Mouse (Mus musculus): ENCODE data around the gene 2310061I04Rik. TPM values are rescaled to one million over a fixed set of nuclear protein-coding genes. Genes with fewer than 3 reads are reported as not detected.

Gene 2310061I04Rik
- total RNA-seq (2023), result 10 to 100 TPM; 12.3 to 12.7 TPM

GRCm38 (mm10) chr17:35896781-35897643 is at the start of gene 2310061I04Rik:
Gene 2310061I04Rik (minus strand): TSS chr17:35897431.

GRCm38 (mm10) chr17:35916297-35917142 is 19.3 kb upstream of the 2310061I04Rik start, which contains the start of the genes Mrps18b and Ppp1r10:
Gene Mrps18b (minus strand): TSS chr17:35916389.
Gene Ppp1r10 (plus strand): TSS chr17:35916434.

GRCm38 (mm10) chr17:35909919-35910369 is 12.7 kb upstream of the 2310061I04Rik start, which contains the start of gene Atat1:
Gene Atat1 (minus strand): TSS chr17:35910075.

GRCm38 (mm10) chr17:35879245-35880057 is 17.8 kb downstream of the 2310061I04Rik start, which contains the start of gene Dhx16:
Gene Dhx16 (plus strand): TSS chr17:35879819.

GRCm38 (mm10) chr17:35865481-35866280 is 31.6 kb downstream of the 2310061I04Rik start, which contains the start of gene Ppp1r18:
Gene Ppp1r18 (plus strand): TSS chr17:35865593.

GRCm38 (mm10) chr17:35861198-35861857 is 35.9 kb downstream of the 2310061I04Rik start, which contains the start of gene Nrm:
Gene Nrm (plus strand): TSS chr17:35861318.

Other genes with a start within 250 kb of the 2310061I04Rik start
- gene Vars2, start 229.8 kb downstream of the 2310061I04Rik start, total RNA-seq (2023), result 10 to 100 TPM; 11.3 to 12.6 TPM
- gene Gtf2h4, start 223.7 kb downstream of the 2310061I04Rik start, total RNA-seq (2023), result 10 to 100 TPM; 13.9 to 14.0 TPM
- gene Ddr1, start 192.8 kb downstream of the 2310061I04Rik start, total RNA-seq (2023), result under 1 TPM; 0.18 to 0.51 TPM
- 100 to 1,000 TPM; 101 to 116 TPM for gene Ier3, start 75.7 kb downstream of the 2310061I04Rik start, total RNA-seq (2023)
- 100 to 1,000 TPM; 163 to 179 TPM for gene Flot1, start 74.2 kb downstream of the 2310061I04Rik start, total RNA-seq (2023)
- gene Tubb5, start 59.1 kb downstream of the 2310061I04Rik start, total RNA-seq (2023), result 100 to 1,000 TPM; 489 to 531 TPM
- 10 to 100 TPM; 37.2 to 40.1 TPM for gene Mdc1, start 55.9 kb downstream of the 2310061I04Rik start, total RNA-seq (2023)
- 10 to 100 TPM; 41.2 to 45.3 TPM for gene Nrm, start 36.1 kb downstream of the 2310061I04Rik start, total RNA-seq (2023)
- gene Ppp1r18, start 31.8 kb downstream of the 2310061I04Rik start, total RNA-seq (2023), result 100 to 1,000 TPM; 261 to 289 TPM
- 10 to 100 TPM; 66.1 to 74.8 TPM for gene Dhx16, start 17.6 kb downstream of the 2310061I04Rik start, total RNA-seq (2023)
- gene Atat1, start 12.6 kb upstream of the 2310061I04Rik start, total RNA-seq (2023), result 10 to 100 TPM; 13.7 to 14.9 TPM
- gene Mrps18b, start 19.0 kb upstream of the 2310061I04Rik start, total RNA-seq (2023), result 10 to 100 TPM; 16.8 to 20.6 TPM
- 100 to 1,000 TPM; 215 to 217 TPM for gene Ppp1r10, start 19.0 kb upstream of the 2310061I04Rik start, total RNA-seq (2023)
- gene Abcf1, start 72.3 kb upstream of the 2310061I04Rik start, total RNA-seq (2023), result 10 to 100 TPM; 62.8 to 64.8 TPM
- gene Gnl1, start 82.4 kb upstream of the 2310061I04Rik start, total RNA-seq (2023), result 10 to 100 TPM; 38.0 to 39.9 TPM
- gene Prr3, start 82.8 kb upstream of the 2310061I04Rik start, total RNA-seq (2023), result 10 to 100 TPM; 20.8 to 21.4 TPM
- gene H2-T24, start 123.1 kb upstream of the 2310061I04Rik start, total RNA-seq (2023), result 10 to 100 TPM; 34.1 to 43.9 TPM
- gene H2-T23, start 135.4 kb upstream of the 2310061I04Rik start, total RNA-seq (2023), result 100 to 1,000 TPM; 152 to 158 TPM
- 10 to 100 TPM; 26.7 to 31.3 TPM for gene H2-T22, start 145.3 kb upstream of the 2310061I04Rik start, total RNA-seq (2023)
- under 1 TPM in 1 of 2 experiments, not detected in 1; 0.35 TPM for gene Gm6034, start 145.5 kb upstream of the 2310061I04Rik start, total RNA-seq (2023)
- 10 to 100 TPM; 28.3 to 31.6 TPM for gene Gm11127, start 160.9 kb upstream of the 2310061I04Rik start, total RNA-seq (2023)
- gene Gm19684, start 224.2 kb upstream of the 2310061I04Rik start, total RNA-seq (2023), result under 1 TPM in 1 of 2 experiments, not detected in 1; 0.31 TPM
- gene Gm7030, start 232.0 kb upstream of the 2310061I04Rik start, total RNA-seq (2023), result 1 to 10 TPM; 1.4 to 1.5 TPM

Data from neutrophil, adult 83 days (primary cell).